Mouse (Mus musculus): ENCODE results near the gene Olfr601.

DNA sequence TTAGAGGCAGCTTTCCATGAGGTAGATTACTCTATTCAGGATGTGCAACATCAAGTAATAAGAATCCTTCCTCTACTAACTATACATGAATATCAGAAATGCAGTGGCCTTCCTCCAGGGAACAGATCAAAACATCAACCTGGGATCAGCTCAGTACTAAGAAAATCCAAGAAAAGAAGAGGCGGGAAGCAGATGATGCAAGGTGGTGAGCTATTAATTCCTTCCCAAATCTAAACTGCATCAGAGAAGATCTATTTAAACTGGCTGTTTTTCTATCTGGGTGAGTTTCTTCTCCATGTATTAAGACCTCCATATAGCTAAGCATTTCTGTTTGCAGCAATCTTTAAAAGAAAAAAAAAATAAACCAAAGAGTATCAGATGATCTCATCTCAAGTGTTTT is 26.8 kb downstream of the Olfr601 start, which contains the start of gene Olfr599:
- no peak for TF ChIP-seq CTCF (IDR thresholded peaks at IDR 0.05)
- no peak for TF ChIP-seq EP300 (IDR thresholded peaks at IDR 0.05; ENCODE audit: insufficient read depth, low read depth, low read length)
